Mouse (Mus musculus) midbrain, embryonic 14.5 days (tissue): ENCODE data around the gene 6430548M08Rik. TPM values are rescaled to one million over a fixed set of nuclear protein-coding genes. Genes with fewer than 3 reads are reported as not detected.
A peak's percentile ranks its signal among the peaks of the same experiment; 100 is the strongest.

Experiments
- ATAC-seq: fragments of 200-750 bp; cut with Nextera tagmentation; 2 replicates; pipeline ENCODE4 v1.8.0; 2017; ENCODE audit warnings: moderate number of reproducible peaks, moderate library complexity; ENCODE audit not compliant: low FRiP score, low TSS enrichment
- DNase-seq: peaks from one replicate; pipeline ENCODE4 v3.0.0-alpha.2; 2015
- H3K27ac ChIP-seq: fragments of 300-500 bp; sonication (generic); replicated peaks from 2 replicates; pipeline ENCODE4 v1.5.1; 2014; ENCODE audit warnings: mild to moderate bottlenecking, low read depth, low read length, moderate library complexity
- H3K27me3 ChIP-seq: fragments of 300-500 bp; sonication (generic); 2 replicates; pipeline ENCODE4 v1.6.1; 2014; ENCODE audit warnings: low read length, control low read depth, mixed read lengths; ENCODE audit not compliant: control insufficient read depth, insufficient read depth
- H3K36me3 ChIP-seq: fragments of 300-500 bp; sonication (generic); 2 replicates; pipeline ENCODE4 v1.6.1; 2014; ENCODE audit warnings: low read length, control low read depth; ENCODE audit not compliant: control insufficient read depth, insufficient read depth
- H3K4me1 ChIP-seq: fragments of 300-500 bp; sonication (generic); 2 replicates; pipeline ENCODE4 v1.6.1; 2014; ENCODE audit warnings: mild to moderate bottlenecking, antibody characterized with exemption, low read length, control low read depth; ENCODE audit not compliant: control insufficient read depth, insufficient read depth
- H3K4me2 ChIP-seq: fragments of 300-500 bp; sonication (generic); 2 replicates; pipeline ENCODE4 v1.6.1; 2014; ENCODE audit warnings: mild to moderate bottlenecking, low read length, moderate library complexity
- H3K4me3 ChIP-seq: fragments of 300-500 bp; sonication (generic); replicated peaks from 2 replicates; pipeline ENCODE4 v1.5.1; 2014; ENCODE audit warnings: low read depth, low read length
- H3K9ac ChIP-seq: fragments of 300-500 bp; sonication (generic); replicated peaks from 2 replicates; pipeline ENCODE4 v1.6.1; 2014; ENCODE audit warnings: mild to moderate bottlenecking, low read length, moderate library complexity
- H3K9me3 ChIP-seq: fragments of 300-500 bp; sonication (generic); 2 replicates; pipeline ENCODE4 v1.6.1; 2016; ENCODE audit warnings: low read length, control low read depth, mixed read lengths; ENCODE audit not compliant: control insufficient read depth
- WGBS: fragments of 180-500 bp; shearing (Covaris S2); extraction: QIAGEN DNeasy Blood & Tissue Kit; methylation state at CpG from one replicate; pipeline ENCODE4 v1.1.7; 2014; 5-methylcytosine and 5-hydroxymethylcytosine counted together
- polyA plus RNA-seq: library from polyadenylated mRNA; unstranded; fragments of >200 nt; fragmentation: Nextera tagmentation; extraction: Ambion mirVana; gene quantifications from 2 replicates; pipeline ENCODE4 v1.2.1, GENCODE M21; 2014

The 6430548M08Rik gene
- polyA plus RNA-seq, 1 experiment from 2014 or later: 35.5 TPM

GRCm38 (mm10) chr8:120177318-120178123 is 63.6 kb downstream of the 6430548M08Rik start, which contains the start of gene Fam92b:
Gene Fam92b, minus strand, starts transcription at chr8:120177466.
- 0 out of 2 replicates have a peak within 1 kb of the TSS, but pooled peaks have one; percentile 9 for H3K4me3 ChIP-seq
- ATAC-seq (peak; percentile 86), DNase-seq (peak; percentile 94)
- H3K4me1 ChIP-seq: peaks cover 35% of the 10 kb centered on the region
- H3K9ac ChIP-seq: no peak within 1 kb of the TSS; the same call in 1 of the 2 replicates
- no peaks in the 10 kb centered on the region for H3K36me3 ChIP-seq
- peak within 1 kb of the TSS; percentile 90 for H3K27ac ChIP-seq
- no peaks in the 10 kb centered on the region; the same call in 1 of the 2 replicates for H3K27me3 ChIP-seq
- no peaks in the 10 kb centered on the region for H3K9me3 ChIP-seq
- peak within 1 kb of the TSS; percentile 51 for H3K4me2 ChIP-seq
- under 1% methylated on average over 21 of the region's 26 CpGs for WGBS

- Histone ChIP-seq H3K9ac (no peak overlapping the region; the same call in 1 of the 2 replicates), H3K9me3 (no peaks in the 10 kb centered on the region), H3K27ac (peak overlapping the region; percentile 90), H3K4me2 (peak overlapping the region; percentile 51), H3K4me3 (no peak overlapping the region), H3K4me1 (peaks cover 35% of the 10 kb centered on the region), H3K27me3 (no peaks in the 10 kb centered on the region; the same call in 1 of the 2 replicates), H3K36me3 (no peaks in the 10 kb centered on the region)
- ATAC-seq: no peak
- WGBS: 3% methylated on average over 10 of the region's 10 CpGs
- no peak for DNase-seq
Observed at GRCm38 (mm10) chr8:120178124-120178514, 64.2 kb downstream of the 6430548M08Rik start.

GRCm38 (mm10) chr8:120179027-120179431 is 65.1 kb downstream of the 6430548M08Rik start:
- peak overlapping the region; percentile 33 for H3K4me2 ChIP-seq
- no peak overlapping the region for H3K9ac ChIP-seq
- peak; percentile 42; the same call in 1 of the 2 replicates for ATAC-seq
- no peaks in the 10 kb centered on the region for H3K9me3 ChIP-seq
- H3K36me3 ChIP-seq: no peaks in the 10 kb centered on the region
- no peak overlapping the region for H3K4me3 ChIP-seq
- 0% methylated on average over 10 of the region's 10 CpGs for WGBS
- H3K27ac ChIP-seq: peak overlapping the region; percentile 50
- H3K27me3 ChIP-seq: no peaks in the 10 kb centered on the region; the same call in 1 of the 2 replicates
- DNase-seq: peak; percentile 94
- peaks cover 35% of the 10 kb centered on the region for H3K4me1 ChIP-seq

GRCm38 (mm10) chr8:120180445-120180970 is 66.6 kb downstream of the 6430548M08Rik start:
- Histone ChIP-seq H3K4me2 (no peak overlapping the region), H3K27me3 (no peaks in the 10 kb centered on the region; the same call in 1 of the 2 replicates), H3K36me3 (no peaks in the 10 kb centered on the region), H3K9ac (no peak overlapping the region), H3K27ac (0 out of 2 replicates have a peak overlapping the region, but pooled peaks have one; percentile 8), H3K4me3 (no peak overlapping the region), H3K9me3 (no peaks in the 10 kb centered on the region), H3K4me1 (peaks cover 49% of the 10 kb centered on the region)
- ATAC-seq (no peak), DNase-seq (no peak)
- WGBS: 45% methylated on average over 7 of the region's 7 CpGs

GRCm38 (mm10) chr8:120181274-120181673 is 67.3 kb downstream of the 6430548M08Rik start:
- Histone ChIP-seq H3K27ac (no peak overlapping the region), H3K9ac (no peak overlapping the region), H3K9me3 (no peaks in the 10 kb centered on the region), H3K4me2 (no peak overlapping the region), H3K4me3 (no peak overlapping the region), H3K27me3 (no peaks in the 10 kb centered on the region), H3K36me3 (no peaks in the 10 kb centered on the region), H3K4me1 (peaks cover 51% of the 10 kb centered on the region)
- DNase-seq: no peak
- 85% methylated on average over 5 of the region's 5 CpGs for WGBS
- ATAC-seq: no peak

- H3K27me3 ChIP-seq: no peaks in the 10 kb centered on the region
- DNase-seq (no peak), ATAC-seq (no peak)
- H3K9me3 ChIP-seq: no peaks in the 10 kb centered on the region
- WGBS: 81% methylated on average over 4 of the region's 4 CpGs
- H3K36me3 ChIP-seq: no peaks in the 10 kb centered on the region
- no peak overlapping the region for H3K27ac ChIP-seq
- H3K9ac ChIP-seq: no peak overlapping the region
- H3K4me1 ChIP-seq: peaks cover 49% of the 10 kb centered on the region
- H3K4me2 ChIP-seq: no peak overlapping the region
- H3K4me3 ChIP-seq: no peak overlapping the region
Observed at GRCm38 (mm10) chr8:120181861-120182414, 68.0 kb downstream of the 6430548M08Rik start.

- H3K9me3 ChIP-seq: no peaks in the 10 kb centered on the region
- no peak overlapping the region for H3K9ac ChIP-seq
- H3K4me2 ChIP-seq: no peak overlapping the region
- 0 out of 2 replicates have a peak overlapping the region, but pooled peaks have one; percentile 75 for H3K27ac ChIP-seq
- 41% methylated on average over 9 of the region's 9 CpGs for WGBS
- no peaks in the 10 kb centered on the region for H3K36me3 ChIP-seq
- H3K4me1 ChIP-seq: peaks cover 30% of the 10 kb centered on the region
- no peaks in the 10 kb centered on the region for H3K27me3 ChIP-seq
- H3K4me3 ChIP-seq: no peak overlapping the region
- ATAC-seq (no peak), DNase-seq (no peak)
Observed at GRCm38 (mm10) chr8:120184366-120184765, 70.4 kb downstream of the 6430548M08Rik start.

GRCm38 (mm10) chr8:120184850-120185792 is 71.2 kb downstream of the 6430548M08Rik start:
- peaks cover 31% of the 10 kb centered on the region for H3K4me1 ChIP-seq
- peak; percentile 37; the same call in 1 of the 2 replicates for ATAC-seq
- 19% methylated on average over 17 of the region's 17 CpGs for whole genome bisulfite sequencing
- no peak overlapping the region for H3K4me3 ChIP-seq
- peak overlapping the region; percentile 28 for H3K4me2 ChIP-seq
- H3K27ac ChIP-seq: peak overlapping the region; percentile 75
- peak; percentile 83 for DNase-seq
- H3K27me3 ChIP-seq: no peaks in the 10 kb centered on the region
- no peak overlapping the region; the same call in 1 of the 2 replicates for H3K9ac ChIP-seq
- no peaks in the 10 kb centered on the region for H3K36me3 ChIP-seq
- H3K9me3 ChIP-seq: no peaks in the 10 kb centered on the region
